Mouse (Mus musculus): ENCODE data around the gene Vps13a.
"Not testable (repeated sequence)": the region's sequence is repeated elsewhere in the genome, so short reads cannot be mapped to it uniquely, and the experiment has no call there.

Gene Vps13a

GRCm38 (mm10) chr19:16780790-16781384, at the start of gene Vps13a:
Gene Vps13a, minus strand, starts transcription at chr19:16780933.
- DNase-seq, result peak; percentile 95

GRCm38 (mm10) chr19:16827657-16828056, 46.9 kb upstream of the Vps13a start:
- no peak for DNase-seq

- DNase-seq, result no peak
Observed at GRCm38 (mm10) chr19:16825228-16825627, 44.5 kb upstream of the Vps13a start.

GRCm38 (mm10) chr19:16814848-16815247, 34.1 kb upstream of the Vps13a start:
- DNase-seq, result no peak

GRCm38 (mm10) chr19:16813306-16813705, 32.6 kb upstream of the Vps13a start:
- DNase-seq, result no peak

- DNase-seq, result no peak
Observed at GRCm38 (mm10) chr19:16812072-16812608, 31.4 kb upstream of the Vps13a start.

- no peak for DNase-seq
Observed at GRCm38 (mm10) chr19:16805102-16805501, 24.4 kb upstream of the Vps13a start.

GRCm38 (mm10) chr19:16804578-16804977, 23.8 kb upstream of the Vps13a start:
- no peak for DNase-seq

- DNase-seq, result peak; percentile 59
Observed at GRCm38 (mm10) chr19:16802707-16803106, 22.0 kb upstream of the Vps13a start.

GRCm38 (mm10) chr19:16802123-16802522, 21.4 kb upstream of the Vps13a start:
- no peak for DNase-seq

GRCm38 (mm10) chr19:16797923-16798322, 17.2 kb upstream of the Vps13a start:
- DNase-seq, result no peak

GRCm38 (mm10) chr19:16794486-16794885, 13.8 kb upstream of the Vps13a start:
- DNase-seq, result not testable (repeated sequence)

GRCm38 (mm10) chr19:16789930-16790329, 9.2 kb upstream of the Vps13a start:
- DNase-seq, result no peak

- no peak for DNase-seq
Observed at GRCm38 (mm10) chr19:16784879-16785278, 4.1 kb upstream of the Vps13a start.

GRCm38 (mm10) chr19:16781406-16782019, 780 bp upstream of the Vps13a start:
- no peak for DNase-seq

GRCm38 (mm10) chr19:16780251-16780783, 416 bp downstream of the Vps13a start:
- DNase-seq, result peak; percentile 73

- no peak for DNase-seq
Observed at GRCm38 (mm10) chr19:16779786-16780185, 947 bp downstream of the Vps13a start.

GRCm38 (mm10) chr19:16779281-16779680, 1.5 kb downstream of the Vps13a start:
- no peak for DNase-seq

- no peak for DNase-seq
Observed at GRCm38 (mm10) chr19:16778578-16778977, 2.2 kb downstream of the Vps13a start.

- DNase-seq, result no peak
Observed at GRCm38 (mm10) chr19:16777901-16778300, 2.8 kb downstream of the Vps13a start.

- DNase-seq, result not testable (repeated sequence)
Observed at GRCm38 (mm10) chr19:16777391-16777790, 3.3 kb downstream of the Vps13a start.

- DNase-seq, result peak; percentile 22
Observed at GRCm38 (mm10) chr19:16773237-16774016, 7.3 kb downstream of the Vps13a start.

GRCm38 (mm10) chr19:16767407-16767806, 13.3 kb downstream of the Vps13a start:
- no peak for DNase-seq

All from kidney, postnatal 10 days (tissue).